13 mouse cellular contexts compared by ENCODE assay signal in the genomic region with DNA sequence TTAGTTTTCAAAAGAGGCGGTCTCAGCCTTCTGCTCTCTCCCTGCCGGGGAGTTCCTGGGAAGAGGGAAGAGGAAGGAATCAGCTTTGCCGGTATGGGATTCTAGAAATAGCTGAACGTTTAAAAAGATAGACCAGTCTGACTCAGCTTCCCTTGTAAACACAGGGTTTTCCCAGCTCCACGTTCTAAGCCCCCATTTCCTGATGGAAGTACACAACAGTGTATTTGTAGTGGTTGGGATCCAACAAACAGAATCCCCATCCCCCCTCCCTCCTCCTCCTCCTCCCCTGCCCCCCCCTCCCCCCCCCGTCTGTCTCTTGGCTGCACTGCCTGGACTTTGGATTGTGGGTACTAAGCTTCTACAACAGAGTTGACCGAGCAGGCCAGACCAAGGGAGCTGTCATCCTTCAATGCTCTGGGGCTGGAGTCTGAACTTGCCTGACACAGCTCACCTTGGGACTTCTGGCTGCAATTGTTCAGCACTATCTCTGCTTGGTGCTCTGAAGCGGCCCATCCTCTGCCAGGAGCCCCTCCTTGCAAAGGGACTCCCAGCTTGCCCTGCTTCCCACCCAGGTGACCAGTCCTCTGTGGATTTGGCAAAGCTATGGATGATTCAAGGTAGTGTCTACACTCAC. TPM values are rescaled to one million over a fixed set of nuclear protein-coding genes. Genes with fewer than 3 reads are reported as not detected.
DNase-seq lines count a peak whose midpoint lies in the region; ATAC-seq lines count a peak whose summit lies in the region.
"Had no signal": no experiment of that assay in that cellular context is flagged by ENCODE, and none has a peak within 500 bp of the region (broad histone marks: within the 10 kb centered on the region; RNA-seq: fewer than 3 reads in every experiment).

No protein-coding gene starts in this region.

- H3K36me3 ChIP-seq in intestine, embryonic 16.5 days (ENCODE audit: control insufficient read depth, insufficient read depth, low read length) = no peaks in the 10 kb centered on the region
- no peaks in the 10 kb centered on the region for H3K36me3 ChIP-seq in intestine, embryonic 15.5 days
- no peaks in the 10 kb centered on the region for H3K36me3 ChIP-seq in embryonic facial prominence, embryonic 10.5 days (replicated peaks)
- H3K36me3 ChIP-seq in kidney, embryonic 16.5 days (ENCODE audit: insufficient read depth, low read length) = no peaks in the 10 kb centered on the region
- H3K36me3 ChIP-seq: forebrain, embryonic 15.5 days; midbrain, embryonic 12.5 days had no signal

- H3K27me3 ChIP-seq in intestine, embryonic 16.5 days (replicated peaks; ENCODE audit: control insufficient read depth, insufficient read depth, low read length) = no peaks in the 10 kb centered on the region
- H3K27me3 ChIP-seq in intestine, embryonic 15.5 days (replicated peaks) = no peaks in the 10 kb centered on the region
- H3K27me3 ChIP-seq in embryonic facial prominence, embryonic 10.5 days (replicated peaks; ENCODE audit: low read depth, poor library complexity, severe bottlenecking) = no peaks in the 10 kb centered on the region
- H3K27me3 ChIP-seq in kidney, embryonic 16.5 days (ENCODE audit: insufficient read depth, low read length) = no peaks in the 10 kb centered on the region
- H3K27me3 ChIP-seq: forebrain, embryonic 15.5 days; midbrain, embryonic 12.5 days had no signal

- H3K4me3 ChIP-seq in intestine, embryonic 16.5 days (ENCODE audit: low read length) = no peak overlapping the region
- H3K4me3 ChIP-seq in intestine, embryonic 15.5 days (replicated peaks) = no peak overlapping the region
- H3K4me3 ChIP-seq in brown adipose tissue, adult 24 weeks (ENCODE audit: insufficient read depth, low read depth, low read length) = no peak overlapping the region
- H3K4me3 ChIP-seq in embryonic facial prominence, embryonic 10.5 days = no peak overlapping the region
- H3K4me3 ChIP-seq in kidney, embryonic 16.5 days (ENCODE audit: low read length) = no peak overlapping the region
- H3K4me3 ChIP-seq: forebrain, embryonic 15.5 days; midbrain, embryonic 12.5 days had no signal

- no peak overlapping the region for H3K4me2 ChIP-seq in intestine, embryonic 16.5 days (ENCODE audit: low read depth, low read length)
- H3K4me2 ChIP-seq in intestine, embryonic 15.5 days (replicated peaks) = no peak overlapping the region
- H3K4me2 ChIP-seq in kidney, embryonic 16.5 days (replicated peaks; ENCODE audit: low read depth, low read length) = no peak overlapping the region
- H3K4me2 ChIP-seq: forebrain, embryonic 15.5 days; midbrain, embryonic 12.5 days had no signal

- H3K27ac ChIP-seq in intestine, embryonic 16.5 days (ENCODE audit: low read length) = 0 out of 2 replicates have a peak overlapping the region, but pooled peaks have one; percentile 25
- H3K27ac ChIP-seq in intestine, embryonic 15.5 days = no peak overlapping the region
- H3K27ac ChIP-seq in brown adipose tissue, adult 24 weeks (replicated peaks; ENCODE audit: low read depth, low read length) = peak overlapping the region; percentile 35; the same call in 1 of the 2 replicates
- H3K27ac ChIP-seq in embryonic facial prominence, embryonic 10.5 days (replicated peaks) = peak overlapping the region; percentile 52
- peak overlapping the region; percentile 30; the same call in 1 of the 2 replicates for H3K27ac ChIP-seq in kidney, embryonic 16.5 days (ENCODE audit: low read length)
- H3K27ac ChIP-seq: forebrain, embryonic 15.5 days had no signal

- no peak for ATAC-seq in intestine, embryonic 16.5 days
- no peak for ATAC-seq in intestine, embryonic 15.5 days
- no peak for ATAC-seq in kidney, embryonic 16.5 days (ENCODE audit: low FRiP score, low TSS enrichment)
- ATAC-seq: forebrain, embryonic 15.5 days had no signal

- peaks cover 27% of the 10 kb centered on the region for H3K4me1 ChIP-seq in intestine, embryonic 16.5 days (ENCODE audit: control insufficient read depth, insufficient read depth, low read length)
- peaks cover 19% of the 10 kb centered on the region for H3K4me1 ChIP-seq in intestine, embryonic 15.5 days (replicated peaks)
- H3K4me1 ChIP-seq in brown adipose tissue, adult 24 weeks (ENCODE audit: control insufficient read depth, insufficient read depth, insufficient read length, low read length) = peaks cover 63% of the 10 kb centered on the region
- peaks cover 56% of the 10 kb centered on the region for H3K4me1 ChIP-seq in embryonic facial prominence, embryonic 10.5 days
- H3K4me1 ChIP-seq in kidney, embryonic 16.5 days (ENCODE audit: insufficient read depth, low read length) = peaks cover 55% of the 10 kb centered on the region

- no peaks in the 10 kb centered on the region for H3K9me3 ChIP-seq in intestine, embryonic 16.5 days (ENCODE audit: control insufficient read depth, low read length)
- H3K9me3 ChIP-seq in intestine, embryonic 15.5 days = no peaks in the 10 kb centered on the region
- no peaks in the 10 kb centered on the region for H3K9me3 ChIP-seq in embryonic facial prominence, embryonic 10.5 days
- no peaks in the 10 kb centered on the region for H3K9me3 ChIP-seq in kidney, embryonic 16.5 days (ENCODE audit: low read length)
- H3K9me3 ChIP-seq: forebrain, embryonic 15.5 days; midbrain, embryonic 12.5 days had no signal

- H3K9ac ChIP-seq in intestine, embryonic 16.5 days (ENCODE audit: low read depth, low read length) = no peak overlapping the region
- no peak overlapping the region for H3K9ac ChIP-seq in intestine, embryonic 15.5 days
- H3K9ac ChIP-seq in kidney, embryonic 16.5 days (replicated peaks; ENCODE audit: low read length) = no peak overlapping the region
- H3K9ac ChIP-seq: forebrain, embryonic 15.5 days; midbrain, embryonic 12.5 days had no signal

- no peak for DNase-seq in embryonic facial prominence, embryonic 10.5 days (ENCODE audit: low spot score)
- DNase-seq in embryo, embryonic 10 days (ENCODE audit: low spot score) = no peak
- no peak for DNase-seq in retina, embryonic 14.5 days (ENCODE audit: low spot score)
- DNase-seq: cerebellum, adult 11 months; gastrocnemius, postnatal 10 days; layer of hippocampus, postnatal 36 days had no signal

- WGBS in intestine, embryonic 16.5 days = 29% methylated on average over 8 of the region's 8 CpGs
- 35% methylated on average over 8 of the region's 8 CpGs for WGBS in intestine, embryonic 15.5 days
- WGBS in embryonic facial prominence, embryonic 10.5 days = 50% methylated on average over 8 of the region's 8 CpGs
- 50% methylated on average over 8 of the region's 8 CpGs for WGBS in kidney, embryonic 16.5 days

RNA-seq across cellular contexts. Expression of gene Nuak2, which starts 22.2 kb away (rescaled TPM):
- polyA plus RNA-seq in intestine, embryonic 16.5 days (2015; fragmentation: Nextera tagmentation; extraction: Ambion mirVana) = 4.6 and 5.6 TPM in 2 replicates
- 4.7 and 5.5 TPM in 2 replicates for polyA plus RNA-seq in intestine, embryonic 15.5 days (2015; fragmentation: Nextera tagmentation; extraction: Ambion mirVana)
- 0.50 and 0.87 TPM in 2 replicates for polyA plus RNA-seq in brown adipose tissue, adult 24 weeks (2012; ENCODE audit: insufficient read depth, insufficient read length, missing spikeins)
- 12.6 and 19.6 TPM in 2 replicates for polyA plus RNA-seq in embryonic facial prominence, embryonic 10.5 days (2016; fragmentation: Nextera tagmentation; extraction: Ambion mirVana)
- 4.3 and 5.5 TPM in 2 replicates for polyA plus RNA-seq in kidney, embryonic 16.5 days (2015; fragmentation: Nextera tagmentation; extraction: Ambion mirVana)

RNA-seq across cellular contexts. Expression of gene Klhdc8a, which starts 39.7 kb away (rescaled TPM):
- polyA plus RNA-seq in intestine, embryonic 16.5 days (2015; fragmentation: Nextera tagmentation; extraction: Ambion mirVana) = 0.09 and 0.33 TPM in 2 replicates
- polyA plus RNA-seq in intestine, embryonic 15.5 days (2015; fragmentation: Nextera tagmentation; extraction: Ambion mirVana) = 0.23 and 0.49 TPM in 2 replicates
- polyA plus RNA-seq in brown adipose tissue, adult 24 weeks (2012; ENCODE audit: insufficient read depth, insufficient read length, missing spikeins) = not detected in 2 replicates
- 0.46 and 0.58 TPM in 2 replicates for polyA plus RNA-seq in embryonic facial prominence, embryonic 10.5 days (2016; fragmentation: Nextera tagmentation; extraction: Ambion mirVana)
- 1.8 and 2.1 TPM in 2 replicates for polyA plus RNA-seq in kidney, embryonic 16.5 days (2015; fragmentation: Nextera tagmentation; extraction: Ambion mirVana)
- polyA plus RNA-seq: limb, embryonic 11.5 days had no signal

RNA-seq across cellular contexts. Expression of gene Tmcc2, which starts 52.9 kb away (rescaled TPM):
- polyA plus RNA-seq in intestine, embryonic 16.5 days (2015; fragmentation: Nextera tagmentation; extraction: Ambion mirVana) = 9.4 and 12.2 TPM in 2 replicates
- 11.4 and 15.5 TPM in 2 replicates for polyA plus RNA-seq in intestine, embryonic 15.5 days (2015; fragmentation: Nextera tagmentation; extraction: Ambion mirVana)
- polyA plus RNA-seq in brown adipose tissue, adult 24 weeks (2012; ENCODE audit: insufficient read depth, insufficient read length, missing spikeins) = 2.1 and 2.5 TPM in 2 replicates
- polyA plus RNA-seq in embryonic facial prominence, embryonic 10.5 days (2016; fragmentation: Nextera tagmentation; extraction: Ambion mirVana) = 10.2 and 11.7 TPM in 2 replicates
- 8.3 and 8.6 TPM in 2 replicates for polyA plus RNA-seq in kidney, embryonic 16.5 days (2015; fragmentation: Nextera tagmentation; extraction: Ambion mirVana)
